Mouse (Mus musculus) liver, embryonic 11.5 days (tissue): ENCODE results near the gene Ghrl. TPM values are rescaled to one million over a fixed set of nuclear protein-coding genes. Genes with fewer than 3 reads are reported as not detected.

Source experiments
- ATAC-seq: fragments of 200-750 bp; cut with Nextera tagmentation; replicated peaks from 2 replicates; pipeline ENCODE4 v1.8.0; 2017; ENCODE audit warnings: moderate number of reproducible peaks, mild to moderate bottlenecking, moderate TSS enrichment, moderate library complexity; ENCODE audit not compliant: low FRiP score
- DNase-seq: peaks from one replicate; pipeline ENCODE4 v3.0.0-alpha.2; 2017; ENCODE audit warnings: low spot score
- H3K27ac ChIP-seq: fragments of 300-500 bp; sonication (generic); 2 replicates; pipeline ENCODE4 v1.5.1; 2014; ENCODE audit warnings: mild to moderate bottlenecking, low read depth, low read length, control low read depth
- H3K27me3 ChIP-seq: fragments of 300-500 bp; sonication (generic); replicated peaks from 2 replicates; pipeline ENCODE4 v1.6.1; 2014; ENCODE audit warnings: low read length, mixed read lengths; ENCODE audit not compliant: control insufficient read depth, insufficient read depth
- H3K36me3 ChIP-seq: fragments of 300-500 bp; sonication (generic); 2 replicates; pipeline ENCODE4 v1.6.1; 2014; ENCODE audit warnings: mild to moderate bottlenecking, low read length, moderate library complexity, mixed read lengths; ENCODE audit not compliant: control insufficient read depth, insufficient read depth
- H3K4me1 ChIP-seq: fragments of 300-500 bp; sonication (generic); replicated peaks from 2 replicates; pipeline ENCODE4 v1.6.1; 2014; ENCODE audit warnings: low read length, mixed read lengths; ENCODE audit not compliant: control insufficient read depth, insufficient read depth
- H3K4me2 ChIP-seq: fragments of 300-500 bp; sonication (generic); 2 replicates; pipeline ENCODE4 v1.6.1; 2014; ENCODE audit warnings: mild to moderate bottlenecking, control low read depth, moderate library complexity
- H3K4me3 ChIP-seq: fragments of 300-500 bp; sonication (generic); 2 replicates; pipeline ENCODE4 v1.5.1; 2014; ENCODE audit warnings: low read depth, low read length, control low read depth
- H3K9ac ChIP-seq: fragments of 300-500 bp; sonication (generic); 2 replicates; pipeline ENCODE4 v1.6.1; 2014; ENCODE audit warnings: low read depth, low read length, control low read depth
- H3K9me3 ChIP-seq: fragments of 300-500 bp; sonication (generic); 2 replicates; pipeline ENCODE4 v1.6.1; 2016; ENCODE audit warnings: low read length, inconsistent platforms, mixed read lengths; ENCODE audit not compliant: control insufficient read depth
- WGBS: fragments of 180-500 bp; shearing (Covaris S2); extraction: QIAGEN DNeasy Blood & Tissue Kit; methylation state at CpG from one replicate; pipeline ENCODE4 v1.1.7; 2014; 5-methylcytosine and 5-hydroxymethylcytosine counted together
- polyA plus RNA-seq: library from polyadenylated mRNA; unstranded; fragments of >200 nt; fragmentation: Nextera tagmentation; extraction: Ambion mirVana; gene quantifications from 2 replicates; pipeline ENCODE4 v1.2.1, GENCODE M21; 2014

The Ghrl gene
- polyA plus RNA-seq, 1 experiment from 2014 or later = not detected

DNA sequence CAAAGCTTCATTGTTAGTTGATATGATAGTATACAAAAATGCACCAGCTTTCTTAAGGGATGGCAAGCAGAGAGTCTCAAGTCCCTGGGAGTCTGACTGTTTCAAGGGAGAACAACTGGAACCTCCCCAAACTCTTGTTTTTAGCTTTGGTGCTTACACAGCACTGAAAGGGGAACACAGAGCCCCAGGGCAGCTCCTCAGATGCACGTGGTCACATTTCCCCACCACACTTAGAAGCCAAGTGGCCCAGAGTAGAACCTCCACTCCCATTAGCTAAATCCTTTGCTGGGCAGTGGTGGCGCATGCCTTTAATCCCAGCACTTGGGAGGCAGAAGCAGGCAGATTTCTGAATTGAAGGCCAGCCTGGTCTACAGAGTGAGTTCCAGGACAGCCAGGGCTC, 21.7 kb upstream of the Ghrl start:
- WGBS = 57% methylated on average over 2 of the region's 2 CpGs
- Histone ChIP-seq H3K4me3 (no peak overlapping the region), H3K4me1 (peaks cover 8% of the 10 kb centered on the region)

DNA sequence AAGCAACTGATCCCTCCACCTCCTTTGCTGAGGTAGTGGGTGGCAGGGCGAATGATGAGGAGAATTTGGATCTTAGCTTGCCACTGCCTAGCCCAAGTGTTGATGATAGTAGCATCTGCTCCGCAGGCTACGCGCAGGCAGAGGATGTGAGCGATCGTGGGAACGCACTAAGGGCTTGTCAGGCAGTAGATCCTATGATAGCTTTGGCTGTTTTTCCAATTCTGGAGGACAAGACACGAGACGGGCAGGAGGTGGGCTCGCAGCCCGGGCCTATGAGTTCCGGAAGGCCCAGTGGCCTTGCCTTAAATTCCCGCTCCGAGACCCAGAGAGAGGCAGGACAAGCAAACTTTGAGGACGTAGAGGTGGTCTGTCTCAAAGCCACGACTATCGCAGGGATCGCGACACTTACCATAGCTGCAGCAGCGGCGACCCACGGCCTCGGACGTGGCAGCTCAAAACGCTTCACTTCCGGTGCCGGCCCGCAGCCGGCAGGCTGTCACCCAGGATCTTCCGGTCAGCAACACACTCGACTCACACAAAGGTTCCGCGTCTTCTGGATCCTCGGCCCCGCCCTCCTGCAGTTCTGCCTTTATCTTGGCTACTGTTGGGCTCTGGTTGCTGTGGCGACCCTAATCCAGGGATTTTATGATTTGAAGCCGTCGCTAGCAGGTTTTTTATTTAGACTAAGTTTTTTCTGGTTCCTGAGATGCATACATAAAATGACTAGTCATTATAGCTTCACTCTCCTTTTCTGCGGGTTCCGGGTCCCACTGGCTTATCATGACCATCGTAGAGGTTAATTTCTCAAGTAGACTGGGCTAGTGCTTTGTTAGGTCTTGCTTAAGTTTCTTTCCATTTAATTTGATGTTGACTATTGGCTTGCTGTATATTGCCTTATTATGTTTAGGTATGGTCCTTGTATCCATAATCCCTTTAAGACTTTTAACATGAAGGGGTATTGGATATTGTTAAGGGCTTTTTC, 20.8 kb upstream of the Ghrl start, which contains the start of gene Sec13:
Gene Sec13 (minus strand): TSS at position 508 of the 982 bp plus-strand sequence.
- 0 out of 2 replicates have a peak within 1 kb of the TSS, but pooled peaks have one; percentile 4 for H3K27ac ChIP-seq
- peak within 1 kb of the TSS; percentile 82 for H3K9ac ChIP-seq
- peak within 1 kb of the TSS; percentile 73 for H3K4me2 ChIP-seq
- ATAC-seq (peak; percentile 83), DNase-seq (peak; percentile 80)
- WGBS = 7% methylated on average over 41 of the region's 41 CpGs
- peaks cover 19% of the 10 kb centered on the region for H3K36me3 ChIP-seq
- no peaks in the 10 kb centered on the region for H3K27me3 ChIP-seq
- H3K4me1 ChIP-seq = peaks cover 8% of the 10 kb centered on the region
- H3K9me3 ChIP-seq = no peaks in the 10 kb centered on the region
- H3K4me3 ChIP-seq = peak within 1 kb of the TSS; percentile 85

More for the DNA sequence above, 21.7 kb upstream of the Ghrl start:
- Histone ChIP-seq H3K4me2 (no peak overlapping the region), H3K36me3 (peaks cover 10% of the 10 kb centered on the region; the same call in 1 of the 2 replicates), H3K9me3 (no peaks in the 10 kb centered on the region), H3K27ac (no peak overlapping the region), H3K9ac (no peak overlapping the region), H3K27me3 (no peaks in the 10 kb centered on the region)
- ATAC-seq (no peak), DNase-seq (no peak)

DNA sequence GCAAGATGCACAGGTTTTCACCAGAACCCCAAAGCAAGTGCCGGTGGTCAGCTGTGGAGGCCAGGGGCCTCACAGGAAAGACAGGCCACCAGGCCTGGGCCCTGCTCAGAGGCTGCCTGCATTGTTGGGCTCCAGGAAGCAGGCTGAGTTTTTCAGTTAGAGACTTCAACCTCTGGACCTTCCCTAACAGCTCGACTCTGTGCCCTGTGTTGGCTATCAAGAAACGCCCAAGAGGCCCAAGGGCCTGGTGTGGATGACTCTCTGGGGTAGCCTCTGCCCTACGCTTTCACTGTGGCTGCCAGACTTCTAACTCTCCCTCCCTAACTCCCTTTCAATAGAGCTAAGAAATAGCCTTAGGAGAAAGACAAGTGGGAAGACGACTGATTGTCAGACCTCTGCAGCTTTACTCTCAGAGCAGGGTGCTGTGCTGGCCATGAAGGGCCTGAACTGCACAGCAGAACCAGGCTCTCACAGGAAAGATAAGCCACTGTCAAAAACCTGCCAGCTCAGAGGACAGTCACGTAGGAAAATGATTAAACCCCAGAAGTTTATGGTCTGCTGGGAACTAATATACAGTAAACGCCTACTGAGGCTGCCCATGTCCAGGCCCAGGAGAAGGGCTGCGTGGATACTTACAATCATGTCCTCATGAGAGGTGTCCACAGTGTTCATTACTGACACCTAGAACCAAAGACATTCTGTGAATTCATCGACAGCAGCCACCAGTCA, 17.8 kb upstream of the Ghrl start:
- no peak overlapping the region for H3K9ac ChIP-seq
- no peak overlapping the region for H3K27ac ChIP-seq
- DNase-seq = no peak
- no peaks in the 10 kb centered on the region for H3K27me3 ChIP-seq
- H3K4me1 ChIP-seq = peaks cover 8% of the 10 kb centered on the region
- no peak overlapping the region for H3K4me3 ChIP-seq
- H3K9me3 ChIP-seq = no peaks in the 10 kb centered on the region
- 83% methylated on average over 9 of the region's 9 CpGs for WGBS
- H3K36me3 ChIP-seq = peaks cover 33% of the 10 kb centered on the region
- no peak for ATAC-seq
- H3K4me2 ChIP-seq = no peak overlapping the region

DNA sequence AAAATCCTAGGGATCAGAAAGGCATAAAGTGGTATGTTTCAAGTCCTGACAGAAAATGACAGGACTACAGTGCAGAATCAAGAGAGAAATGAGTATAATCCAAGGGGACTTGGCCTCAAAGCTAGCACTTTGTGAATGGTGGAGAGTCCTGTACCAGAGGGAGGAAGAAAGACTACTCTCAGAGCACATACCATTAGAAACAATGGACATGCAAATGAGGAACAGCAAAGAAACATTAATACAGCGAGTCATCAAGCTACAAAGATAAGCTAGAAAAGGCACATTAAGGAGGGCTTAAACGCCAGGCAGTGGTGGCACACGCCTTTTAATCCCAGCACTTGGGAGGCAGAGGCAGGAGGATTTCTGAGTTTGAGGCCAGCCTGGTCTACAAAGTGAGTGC, 11.6 kb upstream of the Ghrl start:
- H3K27me3 ChIP-seq = no peaks in the 10 kb centered on the region
- H3K9ac ChIP-seq = no peak overlapping the region
- no peak overlapping the region for H3K4me2 ChIP-seq
- no peak for ATAC-seq
- H3K27ac ChIP-seq = no peak overlapping the region
- WGBS = 96% methylated on average over 3 of the region's 3 CpGs
- peaks cover 61% of the 10 kb centered on the region for H3K36me3 ChIP-seq
- H3K4me3 ChIP-seq = no peak overlapping the region
- no peak for DNase-seq
- no peaks in the 10 kb centered on the region for H3K4me1 ChIP-seq
- H3K9me3 ChIP-seq = no peaks in the 10 kb centered on the region

DNA sequence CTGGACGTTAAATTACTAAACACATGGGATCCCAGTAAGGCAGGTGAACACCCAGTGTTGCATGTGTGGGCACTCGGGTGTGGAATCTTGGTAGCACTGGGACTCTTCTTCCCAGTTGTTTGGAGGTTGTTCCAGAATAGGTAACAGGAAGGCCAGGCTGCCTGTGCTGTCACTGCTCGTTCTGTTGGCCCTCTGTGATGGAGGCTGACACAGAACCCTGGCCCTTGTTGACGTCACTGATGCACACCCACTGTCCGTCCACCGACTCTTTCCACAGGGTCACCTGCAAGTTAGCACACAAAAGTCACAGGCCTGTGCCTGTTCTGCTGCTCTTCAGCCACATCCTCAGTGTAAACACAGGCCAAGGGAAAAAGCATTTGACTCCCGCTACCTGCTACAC, 8.5 kb upstream of the Ghrl start:
- H3K9ac ChIP-seq = no peak overlapping the region
- H3K27ac ChIP-seq = no peak overlapping the region
- no peaks in the 10 kb centered on the region for H3K9me3 ChIP-seq
- H3K4me1 ChIP-seq = no peaks in the 10 kb centered on the region
- no peak for ATAC-seq
- no peak overlapping the region for H3K4me2 ChIP-seq
- no peak for DNase-seq
- peaks cover 48% of the 10 kb centered on the region for H3K36me3 ChIP-seq
- no peak overlapping the region for H3K4me3 ChIP-seq
- no peaks in the 10 kb centered on the region for H3K27me3 ChIP-seq
- WGBS = 89% methylated on average over 7 of the region's 7 CpGs

DNA sequence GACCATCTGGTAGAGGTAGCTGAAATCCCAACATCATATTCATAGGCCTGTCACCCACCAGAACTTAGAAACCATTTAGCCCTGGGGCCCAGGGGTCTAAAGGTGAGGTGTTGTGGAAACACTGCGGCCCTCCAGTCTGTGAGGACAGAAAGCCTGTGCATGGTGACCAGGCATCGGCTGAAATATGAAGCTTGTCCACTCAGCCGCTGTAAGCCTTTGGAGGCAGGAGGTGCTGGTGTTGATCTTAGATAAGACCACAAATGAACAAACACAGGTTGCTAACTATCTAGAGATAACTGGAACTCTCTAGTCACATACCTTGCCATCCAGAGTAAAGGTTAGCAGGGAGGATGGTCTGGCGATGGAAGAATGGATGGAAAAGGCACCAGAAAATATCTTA, 1.4 kb upstream of the Ghrl start:
- Histone ChIP-seq H3K4me2 (no peak overlapping the region), H3K36me3 (peaks cover 29% of the 10 kb centered on the region), H3K9me3 (no peaks in the 10 kb centered on the region), H3K4me1 (peaks cover 5% of the 10 kb centered on the region; the same call in 1 of the 2 replicates), H3K4me3 (no peak overlapping the region), H3K27ac (peak overlapping the region; percentile 50; the same call in 1 of the 2 replicates), H3K27me3 (no peaks in the 10 kb centered on the region), H3K9ac (no peak overlapping the region)
- 79% methylated on average over 4 of the region's 4 CpGs for WGBS
- DNase-seq = no peak
- ATAC-seq = peak; percentile 38; the same call in 1 of the 2 replicates

DNA sequence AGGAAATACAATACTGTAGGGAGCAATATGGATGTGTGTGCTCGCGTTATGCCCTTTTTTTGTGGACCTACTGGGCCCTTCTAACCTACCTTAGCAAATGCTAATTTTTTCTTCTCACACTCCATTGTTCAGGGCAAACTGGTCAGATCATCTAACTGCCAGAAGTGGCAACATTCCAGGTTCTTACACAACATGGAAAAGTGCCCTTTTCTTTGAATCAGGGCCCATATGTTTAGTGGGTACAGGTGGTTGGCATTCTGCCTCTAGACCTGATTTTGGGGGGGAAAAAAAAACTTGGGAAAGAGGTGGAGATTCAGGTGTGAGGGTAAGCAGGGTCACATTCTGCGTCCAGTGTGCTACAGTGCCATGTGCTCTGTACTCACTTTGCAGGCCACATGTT, 2.1 kb downstream of the Ghrl start:
- no peak overlapping the region for H3K27ac ChIP-seq
- no peak overlapping the region for H3K4me3 ChIP-seq
- no peaks in the 10 kb centered on the region for H3K27me3 ChIP-seq
- peaks cover 7% of the 10 kb centered on the region for H3K4me1 ChIP-seq
- ATAC-seq = no peak
- WGBS = 86% methylated on average over 3 of the region's 3 CpGs
- no peak overlapping the region for H3K4me2 ChIP-seq
- H3K36me3 ChIP-seq = peaks cover 42% of the 10 kb centered on the region
- DNase-seq = no peak
- H3K9me3 ChIP-seq = no peaks in the 10 kb centered on the region
- H3K9ac ChIP-seq = no peak overlapping the region

DNA sequence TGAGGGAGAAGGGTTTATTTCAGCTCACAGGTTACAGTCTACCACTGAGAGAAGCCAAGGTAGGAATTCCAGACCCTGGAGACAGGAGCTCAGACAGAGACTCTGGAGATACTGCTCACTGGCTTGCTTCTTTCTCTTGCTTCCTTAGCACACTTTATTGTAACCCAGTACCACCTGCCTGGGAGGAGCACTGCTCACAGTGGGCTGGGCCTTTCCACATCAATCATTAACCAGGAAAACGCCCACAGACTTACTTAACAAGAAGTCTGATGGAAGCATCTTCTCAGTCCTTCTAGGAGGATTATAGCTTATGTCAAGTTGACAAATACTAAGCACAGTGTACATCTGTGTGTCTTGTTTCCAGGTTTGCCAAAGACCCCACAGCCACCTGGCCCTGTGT, 4.9 kb downstream of the Ghrl start:
- no peak for DNase-seq
- Histone ChIP-seq H3K9me3 (no peaks in the 10 kb centered on the region), H3K36me3 (peaks cover 62% of the 10 kb centered on the region), H3K4me1 (peaks cover 2% of the 10 kb centered on the region; the same call in 1 of the 2 replicates), H3K4me3 (no peak overlapping the region), H3K4me2 (no peak overlapping the region), H3K9ac (no peak overlapping the region), H3K27ac (no peak overlapping the region), H3K27me3 (no peaks in the 10 kb centered on the region)
- no peak for ATAC-seq
- WGBS = 59% methylated on average over 1 of the region's 1 CpGs
